Mouse (Mus musculus) bone marrow macrophage, adult 2 months (primary cell): ENCODE measurements around the gene Klhl13.

ENCODE experiments used
- CTCF ChIP-seq: IDR thresholded peaks from 2 replicates; pipeline ENCODE4 v1.5.1; 2012; ENCODE audit warnings: low read depth, mild to moderate bottlenecking, low read length, moderate library complexity
- POLR2A ChIP-seq: IDR thresholded peaks from 2 replicates; pipeline ENCODE4 v1.6.1; 2012; ENCODE audit warnings: mild to moderate bottlenecking, low read depth, low read length, borderline replicate concordance

- TF ChIP-seq CTCF, result no peak
- TF ChIP-seq POLR2A, result no peak
Measured at GRCm38 (mm10) chrX:23409296-23410149, 44.6 kb upstream of the Klhl13 start.
